Comparison of ENCODE assay signal across 9 mouse cellular contexts in the genomic region with DNA sequence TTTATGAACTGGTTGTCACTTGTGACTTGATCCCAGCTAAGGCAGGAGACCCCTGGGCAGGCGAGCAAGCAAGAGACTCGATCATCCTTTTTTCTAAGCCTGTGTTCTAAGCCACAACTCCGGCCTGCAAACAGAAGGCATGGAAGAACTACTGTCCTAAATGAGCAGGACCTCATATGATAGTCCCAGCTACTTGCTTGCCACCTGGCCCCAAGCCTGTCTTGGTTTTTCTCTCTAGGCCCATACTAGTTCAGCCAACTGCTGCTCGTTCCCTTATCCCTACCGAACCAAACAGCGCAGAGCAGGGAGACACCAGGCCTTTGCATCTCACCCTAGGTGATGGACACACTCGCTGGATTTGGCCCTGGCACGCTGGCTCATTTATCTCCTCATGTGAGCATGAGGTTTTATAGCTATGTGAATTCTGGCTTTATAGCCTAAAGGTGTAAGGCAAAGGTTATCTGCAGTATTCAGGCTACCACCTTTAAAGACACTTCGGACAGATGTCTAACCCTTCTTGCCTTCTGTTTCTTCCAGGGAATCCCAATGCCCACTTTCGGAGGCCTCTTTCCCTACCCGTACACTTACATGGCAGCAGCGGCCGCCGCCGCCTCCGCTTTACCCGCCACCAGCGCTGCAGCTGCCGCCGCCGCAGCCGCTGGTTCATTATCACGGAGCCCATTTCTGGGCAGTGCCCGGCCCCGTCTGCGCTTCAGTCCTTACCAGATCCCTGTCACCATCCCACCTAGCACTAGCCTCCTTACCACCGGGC. TPM values are rescaled to one million over a fixed set of nuclear protein-coding genes. Genes with fewer than 3 reads are reported as not detected.
DNase-seq lines count a peak whose midpoint lies in the region; ATAC-seq lines count a peak whose summit lies in the region.
"Had no signal": no experiment of that assay in that cellular context is flagged by ENCODE, and none has a peak within 500 bp of the region (broad histone marks: within the 10 kb centered on the region; RNA-seq: fewer than 3 reads in every experiment).

No protein-coding gene starts in this region.

- DNase-seq in lung, postnatal 36 days, result no peak
- peak; percentile 37 for DNase-seq in forebrain, embryonic 14.5 days (ENCODE audit: low spot score)
- DNase-seq in limb, embryonic 10.5 days (ENCODE audit: low spot score), result peak; percentile 62
- DNase-seq in retina, postnatal 1 day, result peak; percentile 62
- no peak for DNase-seq in layer of hippocampus, adult 9-11 months
- DNase-seq in left cerebral cortex, adult 8-10 months (ENCODE audit: low spot score in 2 of 2), result no peak

- no peaks in the 10 kb centered on the region for H3K36me3 ChIP-seq in lung, embryonic 15.5 days
- H3K36me3 ChIP-seq in forebrain, embryonic 14.5 days (ENCODE audit: control insufficient read depth, insufficient read depth, low read length), result no peaks in the 10 kb centered on the region
- H3K36me3 ChIP-seq in limb, embryonic 10.5 days, result peaks cover 31% of the 10 kb centered on the region

- ATAC-seq in lung, embryonic 15.5 days (ENCODE audit: borderline replicate concordance, extremely low read depth, low FRiP score, low TSS enrichment), result no peak
- ATAC-seq in forebrain, embryonic 14.5 days, result no peak
- ATAC-seq in erythroid progenitor cell, adult 5-6 weeks (replicated peaks; ENCODE audit: low FRiP score, poor library complexity, severe bottlenecking), result no peak

- peak overlapping the region; percentile 87 for H3K4me2 ChIP-seq in lung, embryonic 15.5 days
- H3K4me2 ChIP-seq in forebrain, embryonic 14.5 days (ENCODE audit: low read length), result peak overlapping the region; percentile 15; the same call in 1 of the 2 replicates

- peaks cover 47% of the 10 kb centered on the region for H3K4me1 ChIP-seq in lung, embryonic 15.5 days
- peaks cover 11% of the 10 kb centered on the region for H3K4me1 ChIP-seq in forebrain, embryonic 14.5 days (ENCODE audit: control insufficient read depth, insufficient read depth, low read length)
- peaks cover 71% of the 10 kb centered on the region for H3K4me1 ChIP-seq in limb, embryonic 10.5 days

- no peaks in the 10 kb centered on the region for H3K9me3 ChIP-seq in lung, embryonic 15.5 days
- H3K9me3 ChIP-seq in forebrain, embryonic 14.5 days (replicated peaks; ENCODE audit: control insufficient read depth, low read length), result no peaks in the 10 kb centered on the region
- no peaks in the 10 kb centered on the region for H3K9me3 ChIP-seq in limb, embryonic 10.5 days (replicated peaks)

- WGBS in lung, embryonic 15.5 days, result 9% methylated on average over 27 of the region's 27 CpGs
- 3% methylated on average over 27 of the region's 27 CpGs for WGBS in forebrain, embryonic 14.5 days
- WGBS in limb, embryonic 10.5 days, result 5% methylated on average over 27 of the region's 27 CpGs

- H3K27me3 ChIP-seq in lung, embryonic 15.5 days, result peaks cover 58% of the 10 kb centered on the region
- H3K27me3 ChIP-seq in forebrain, embryonic 14.5 days (replicated peaks; ENCODE audit: control insufficient read depth, insufficient read depth, low read length), result peaks cover 87% of the 10 kb centered on the region
- peaks cover 83% of the 10 kb centered on the region for H3K27me3 ChIP-seq in limb, embryonic 10.5 days (ENCODE audit: low read depth, poor library complexity, severe bottlenecking)

- H3K4me3 ChIP-seq in lung, embryonic 15.5 days, result peak overlapping the region; percentile 64
- H3K4me3 ChIP-seq in forebrain, embryonic 14.5 days (ENCODE audit: low read depth, low read length), result peak overlapping the region; percentile 4; the same call in 1 of the 2 replicates
- peak overlapping the region; percentile 39 for H3K4me3 ChIP-seq in limb, embryonic 10.5 days

- peak overlapping the region; percentile 74 for H3K9ac ChIP-seq in lung, embryonic 15.5 days
- no peak overlapping the region for H3K9ac ChIP-seq in forebrain, embryonic 14.5 days (ENCODE audit: low read length)

- peak overlapping the region; percentile 97 for H3K27ac ChIP-seq in lung, embryonic 15.5 days
- H3K27ac ChIP-seq in forebrain, embryonic 14.5 days (ENCODE audit: low read depth, low read length), result no peak overlapping the region
- peak overlapping the region; percentile 70 for H3K27ac ChIP-seq in limb, embryonic 10.5 days

RNA-seq across cellular contexts. Expression of a gene that starts 7.9 kb away (rescaled TPM):
- polyA plus RNA-seq in lung, embryonic 15.5 days (2015; fragmentation: Nextera tagmentation; extraction: Ambion mirVana), result 40.9 and 44.9 TPM in 2 replicates
- polyA plus RNA-seq in forebrain, embryonic 14.5 days (2014; fragmentation: Nextera tagmentation; extraction: Ambion mirVana), result 0.48 and 0.64 TPM in 2 replicates
- 4.0 and 5.3 TPM in 2 replicates for polyA plus RNA-seq in limb, embryonic 10.5 days (2016; fragmentation: Nextera tagmentation; extraction: Ambion mirVana)
- total RNA-seq in erythroid progenitor cell, adult 5-6 weeks (2015; ENCODE audit: low replicate concordance), result 1.1 TPM in 1 of 2 replicates, not detected in the other
- 1.4 TPM in 1 of 2 replicates, not detected in the other for total RNA-seq in erythroid progenitor cell, adult 5-6 weeks (2017; ENCODE audit: low replicate concordance)
- 1 to 10 TPM; 1.8 to 2.3 (median 2.0) TPM for total RNA-seq in left cerebral cortex, adult 8-10 months (2022)

RNA-seq across cellular contexts. Expression of a gene that starts 9.9 kb away (rescaled TPM):
- 0.62 TPM in 1 of 2 replicates, not detected in the other for polyA plus RNA-seq in lung, embryonic 15.5 days (2015; fragmentation: Nextera tagmentation; extraction: Ambion mirVana)
- polyA plus RNA-seq in forebrain, embryonic 14.5 days (2014; fragmentation: Nextera tagmentation; extraction: Ambion mirVana), result not detected in 2 replicates
- not detected in 2 replicates for polyA plus RNA-seq in limb, embryonic 10.5 days (2016; fragmentation: Nextera tagmentation; extraction: Ambion mirVana)
- total RNA-seq in erythroid progenitor cell, adult 5-6 weeks (2015; ENCODE audit: low replicate concordance), result not detected in 2 replicates
- not detected in 2 replicates for total RNA-seq in erythroid progenitor cell, adult 5-6 weeks (2017; ENCODE audit: low replicate concordance)
- not detected for total RNA-seq in left cerebral cortex, adult 8-10 months (2022)
- total RNA-seq: hematopoietic stem cell, adult 5-6 weeks had no signal

RNA-seq across cellular contexts. Expression of a gene that starts 46.0 kb away (rescaled TPM):
- polyA plus RNA-seq in lung, embryonic 15.5 days (2015; fragmentation: Nextera tagmentation; extraction: Ambion mirVana), result 78.8 and 81.3 TPM in 2 replicates
- 0.11 and 0.13 TPM in 2 replicates for polyA plus RNA-seq in forebrain, embryonic 14.5 days (2014; fragmentation: Nextera tagmentation; extraction: Ambion mirVana)
- 23.5 and 49.0 TPM in 2 replicates for polyA plus RNA-seq in limb, embryonic 10.5 days (2016; fragmentation: Nextera tagmentation; extraction: Ambion mirVana)
- not detected in 2 replicates for total RNA-seq in erythroid progenitor cell, adult 5-6 weeks (2015; ENCODE audit: low replicate concordance)
- not detected in 2 replicates for total RNA-seq in erythroid progenitor cell, adult 5-6 weeks (2017; ENCODE audit: low replicate concordance)
- under 1 TPM in 3 of 4 experiments, not detected in 1; 0.13 to 0.33 (median 0.21) TPM for total RNA-seq in left cerebral cortex, adult 8-10 months (2022)

Comparison
In these comparisons a context has a peak if more than half of its experiments do, and no peak if none do; other contexts are left out.
1. H3K4me3 ChIP-seq: peak in every context shown above with its lines; median percentile 64 in lung, embryonic 15.5 days; 39 in limb, embryonic 10.5 days; 4 in forebrain, embryonic 14.5 days.
2. DNase-seq: peak in forebrain, embryonic 14.5 days (single experiment), limb, embryonic 10.5 days (single experiment) and retina, postnatal 1 day (single experiment); none in lung, postnatal 36 days (single experiment), layer of hippocampus, adult 9-11 months (single experiment) and left cerebral cortex, adult 8-10 months (0 of 2).
3. RNA of a gene that starts 46.0 kb away (polyA plus RNA-seq): 78.8 to 81.3 TPM in lung, embryonic 15.5 days and 23.5 to 49.0 TPM in limb, embryonic 10.5 days; 0.11 to 0.13 TPM in forebrain, embryonic 14.5 days; every median in the first group is over 10 times any median in the second.